Mouse (Mus musculus) thymus, postnatal 0 days (tissue): ENCODE results near the gene Tal1. TPM values are rescaled to one million over a fixed set of nuclear protein-coding genes. Genes with fewer than 3 reads are reported as not detected.

Source experiments
- DNase-seq: peaks from one replicate; pipeline ENCODE4 v3.0.0-alpha.2; 2015; ENCODE audit warnings: low spot score
- polyA plus RNA-seq: library from polyadenylated mRNA; unstranded; fragments of >200 nt; fragmentation: Nextera tagmentation; extraction: Ambion mirVana; gene quantifications from 2 replicates; pipeline ENCODE4 v1.2.1, GENCODE M21; 2015

Gene Tal1
- polyA plus RNA-seq, 1 experiment from 2014 or later: 0.08 TPM

- no peak for DNase-seq
Observed at GRCm38 (mm10) chr4:115103510-115103909, 47.3 kb downstream of the Tal1 start.

GRCm38 (mm10) chr4:115111167-115111566, 54.9 kb downstream of the Tal1 start:
- DNase-seq: no peak

DNA sequence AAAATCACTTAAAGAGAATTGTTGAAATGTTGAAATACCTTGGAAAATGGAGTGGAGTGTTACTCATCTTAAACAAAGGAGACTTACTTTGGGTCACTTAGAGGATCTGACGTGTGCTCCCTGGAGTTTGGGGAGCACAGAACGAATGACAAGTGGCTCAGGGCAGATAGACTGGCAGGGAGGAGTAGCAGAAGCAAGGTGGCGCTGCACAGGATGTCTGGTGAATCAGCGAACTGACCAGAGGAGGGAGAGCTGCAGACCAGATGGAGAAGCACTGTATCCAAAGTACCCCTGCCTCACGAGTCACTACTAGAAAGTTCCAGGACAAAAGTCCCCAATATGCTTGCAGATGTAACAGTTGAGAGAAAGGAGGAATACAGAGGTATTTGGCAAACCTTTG, 57.0 kb downstream of the Tal1 start:
- DNase-seq: no peak

GRCm38 (mm10) chr4:115119642-115120041, 63.4 kb downstream of the Tal1 start:
- no peak for DNase-seq

DNA sequence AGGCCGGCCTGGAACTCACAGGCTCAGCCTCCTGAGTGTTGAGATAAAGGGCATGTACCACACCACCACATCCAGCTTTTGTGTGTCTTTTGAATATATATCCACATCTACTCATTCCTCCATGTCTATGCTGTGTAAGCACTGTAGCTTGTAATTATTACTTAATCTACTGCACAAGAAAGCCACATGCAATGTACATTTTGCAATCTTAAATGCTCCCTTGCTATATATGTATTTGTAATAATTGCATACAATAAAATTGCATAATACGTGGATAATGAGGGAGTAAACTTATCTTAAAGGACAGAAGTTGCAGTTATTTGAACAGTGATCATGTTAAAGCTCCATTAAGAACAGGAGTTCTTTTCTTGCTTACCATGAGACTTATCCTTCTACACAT, 64.9 kb downstream of the Tal1 start:
- no peak for DNase-seq

Other genes starting within 250 kb of the Tal1 start
- not detected in 2 replicates for gene Gm12830, start 234.7 kb upstream of the Tal1 start, polyA plus RNA-seq
- 0.05 TPM in 1 of 2 replicates, not detected in the other for gene Foxd2, start 147.6 kb upstream of the Tal1 start, polyA plus RNA-seq
- not detected in 2 replicates for gene Foxe3, start 130.4 kb upstream of the Tal1 start, polyA plus RNA-seq
- gene Cmpk1, start 69.2 kb upstream of the Tal1 start, polyA plus RNA-seq: 120 and 126 TPM in 2 replicates
- 10.2 and 10.9 TPM in 2 replicates for gene Stil, start 56.3 kb upstream of the Tal1 start, polyA plus RNA-seq
- gene Pdzk1ip1, start 32.3 kb downstream of the Tal1 start, polyA plus RNA-seq: 2.8 and 3.5 TPM in 2 replicates
- gene Cyp4x1, start 77.9 kb downstream of the Tal1 start, polyA plus RNA-seq: not detected in 2 replicates
- gene Cyp4a29, start 185.7 kb downstream of the Tal1 start, polyA plus RNA-seq: not detected in 2 replicates
- gene Cyp4a12a, start 242.6 kb downstream of the Tal1 start, polyA plus RNA-seq: 0.10 TPM in 1 of 2 replicates, not detected in the other